Mouse (Mus musculus) lung, postnatal 0 days (tissue): ENCODE results near the gene Gramd4. TPM values are rescaled to one million over a fixed set of nuclear protein-coding genes. Genes with fewer than 3 reads are reported as not detected.
A peak's percentile ranks its signal among the peaks of the same experiment; 100 is the strongest.

ENCODE experiments used
- ATAC-seq: fragments of 200-750 bp; cut with Nextera tagmentation; 2 replicates; pipeline ENCODE4 v1.8.0; 2017; ENCODE audit warnings: moderate library complexity
- DNase-seq: peaks from one replicate; pipeline ENCODE4 v3.0.0-alpha.2; 2016; ENCODE audit warnings: low spot score
- H3K27ac ChIP-seq: fragments of 300-500 bp; sonication (generic); 2 replicates; pipeline ENCODE4 v1.5.1; 2014; ENCODE audit warnings: antibody characterized with exemption, mild to moderate bottlenecking, low read length, mixed read lengths
- H3K27me3 ChIP-seq: fragments of 300-500 bp; sonication (generic); replicated peaks from 2 replicates; pipeline ENCODE4 v1.6.1; 2014; ENCODE audit warnings: low read length, mixed read lengths; ENCODE audit not compliant: insufficient read depth
- H3K36me3 ChIP-seq: fragments of 300-500 bp; sonication (generic); 2 replicates; pipeline ENCODE4 v1.6.1; 2014; ENCODE audit warnings: low read length, mixed read lengths; ENCODE audit not compliant: insufficient read depth
- H3K4me1 ChIP-seq: fragments of 300-500 bp; sonication (generic); 2 replicates; pipeline ENCODE4 v1.6.1; 2014; ENCODE audit warnings: antibody characterized with exemption, low read depth, low read length, mixed read lengths; ENCODE audit not compliant: insufficient read depth
- H3K4me2 ChIP-seq: fragments of 300-500 bp; sonication (generic); replicated peaks from 2 replicates; pipeline ENCODE4 v1.6.1; 2014; ENCODE audit warnings: low read depth, mild to moderate bottlenecking, low read length, moderate library complexity, mixed read lengths
- H3K4me3 ChIP-seq: fragments of 300-500 bp; sonication (generic); 2 replicates; pipeline ENCODE4 v1.5.1; 2014; ENCODE audit warnings: low read depth, low read length
- H3K9ac ChIP-seq: fragments of 300-500 bp; sonication (generic); replicated peaks from 2 replicates; pipeline ENCODE4 v1.6.1; 2014; ENCODE audit warnings: low read depth, mild to moderate bottlenecking
- H3K9me3 ChIP-seq: fragments of 300-500 bp; sonication (generic); 2 replicates; pipeline ENCODE4 v1.6.1; 2016; ENCODE audit warnings: low read length, mixed read lengths
- CTCF ChIP-seq: IDR thresholded peaks from 2 replicates; pipeline ENCODE4 v1.5.1; 2016; ENCODE audit warnings: antibody characterized with exemption, mild to moderate bottlenecking
- EP300 ChIP-seq: IDR thresholded peaks from 2 replicates; pipeline ENCODE4 v1.6.1; 2016; ENCODE audit warnings: antibody characterized with exemption, mild to moderate bottlenecking, control low read depth
- WGBS: fragments of 180-500 bp; shearing (Covaris S2); extraction: QIAGEN DNeasy Blood & Tissue Kit; methylation state at CpG from one replicate; pipeline ENCODE4 v1.1.7; 2014; 5-methylcytosine and 5-hydroxymethylcytosine counted together
- polyA plus RNA-seq: library from polyadenylated mRNA; unstranded; fragments of >200 nt; fragmentation: Nextera tagmentation; extraction: Ambion mirVana; gene quantifications from 2 replicates; pipeline ENCODE4 v1.2.1, GENCODE M21; 2015

The Gramd4 gene
- polyA plus RNA-seq, 1 experiment from 2014 or later, result 11.1 TPM

GRCm38 (mm10) chr15:86140323-86140722 lies 82.8 kb downstream of the Gramd4 start:
- no peak overlapping the region for H3K9ac ChIP-seq
- DNase-seq, result peak; percentile 60
- H3K4me1 ChIP-seq, result no peaks in the 10 kb centered on the region
- peaks cover 18% of the 10 kb centered on the region for H3K36me3 ChIP-seq
- no peak overlapping the region for H3K4me2 ChIP-seq
- 31% methylated on average over 10 of the region's 10 CpGs for WGBS
- no peaks in the 10 kb centered on the region for H3K9me3 ChIP-seq
- H3K4me3 ChIP-seq, result no peak overlapping the region
- no peak overlapping the region; the same call in 1 of the 2 replicates for H3K27ac ChIP-seq
- peak; percentile 90 for TF ChIP-seq CTCF
- no peak for TF ChIP-seq EP300
- peak; percentile 16; the same call in 1 of the 2 replicates for ATAC-seq
- H3K27me3 ChIP-seq, result no peaks in the 10 kb centered on the region

GRCm38 (mm10) chr15:86144577-86144976 lies 87.1 kb downstream of the Gramd4 start:
- no peaks in the 10 kb centered on the region for H3K9me3 ChIP-seq
- H3K27me3 ChIP-seq, result no peaks in the 10 kb centered on the region
- 79% methylated on average over 7 of the region's 7 CpGs for WGBS
- TF ChIP-seq EP300 (no peak), CTCF (no peak)
- ATAC-seq, result no peak
- H3K9ac ChIP-seq, result no peak overlapping the region
- H3K27ac ChIP-seq, result no peak overlapping the region
- no peak for DNase-seq
- H3K4me2 ChIP-seq, result no peak overlapping the region
- H3K4me1 ChIP-seq, result no peaks in the 10 kb centered on the region
- H3K36me3 ChIP-seq, result peaks cover 18% of the 10 kb centered on the region
- H3K4me3 ChIP-seq, result no peak overlapping the region

GRCm38 (mm10) chr15:86145046-86145445 lies 87.6 kb downstream of the Gramd4 start:
- no peaks in the 10 kb centered on the region for H3K4me1 ChIP-seq
- no peaks in the 10 kb centered on the region for H3K27me3 ChIP-seq
- H3K4me3 ChIP-seq, result no peak overlapping the region
- WGBS, result 79% methylated on average over 7 of the region's 7 CpGs
- no peak overlapping the region for H3K9ac ChIP-seq
- H3K27ac ChIP-seq, result no peak overlapping the region
- H3K4me2 ChIP-seq, result no peak overlapping the region
- no peaks in the 10 kb centered on the region for H3K9me3 ChIP-seq
- DNase-seq (no peak), ATAC-seq (no peak)
- TF ChIP-seq CTCF (no peak), EP300 (no peak)
- H3K36me3 ChIP-seq, result peaks cover 18% of the 10 kb centered on the region

- Histone ChIP-seq H3K36me3 (peaks cover 14% of the 10 kb centered on the region), H3K4me2 (no peak overlapping the region), H3K9me3 (no peaks in the 10 kb centered on the region), H3K9ac (no peak overlapping the region), H3K27ac (no peak overlapping the region), H3K4me1 (no peaks in the 10 kb centered on the region), H3K27me3 (no peaks in the 10 kb centered on the region), H3K4me3 (no peak overlapping the region)
- ATAC-seq (no peak), DNase-seq (no peak)
- WGBS, result 84% methylated on average over 8 of the region's 8 CpGs
- TF ChIP-seq CTCF (no peak), EP300 (no peak)
Measured at GRCm38 (mm10) chr15:86146922-86147321, 89.4 kb downstream of the Gramd4 start.

GRCm38 (mm10) chr15:86150593-86150992 lies 93.1 kb downstream of the Gramd4 start:
- H3K4me3 ChIP-seq, result no peak overlapping the region
- H3K27ac ChIP-seq, result no peak overlapping the region
- 87% methylated on average over 4 of the region's 4 CpGs for WGBS
- TF ChIP-seq CTCF (no peak), EP300 (no peak)
- H3K27me3 ChIP-seq, result no peaks in the 10 kb centered on the region
- 0 out of 2 replicates have a peak, but pooled peaks cover 6% of the 10 kb centered on the region for H3K36me3 ChIP-seq
- no peaks in the 10 kb centered on the region for H3K4me1 ChIP-seq
- DNase-seq, result no peak
- no peaks in the 10 kb centered on the region for H3K9me3 ChIP-seq
- no peak overlapping the region for H3K4me2 ChIP-seq
- no peak for ATAC-seq
- no peak overlapping the region for H3K9ac ChIP-seq

- Histone ChIP-seq H3K9ac (no peak overlapping the region), H3K27ac (no peak overlapping the region), H3K9me3 (no peaks in the 10 kb centered on the region), H3K4me3 (no peak overlapping the region), H3K4me1 (no peaks in the 10 kb centered on the region), H3K4me2 (no peak overlapping the region), H3K36me3 (0 out of 2 replicates have a peak, but pooled peaks cover 14% of the 10 kb centered on the region), H3K27me3 (no peaks in the 10 kb centered on the region)
- 83% methylated on average over 12 of the region's 12 CpGs for WGBS
- ATAC-seq, result no peak
- no peak for DNase-seq
- TF ChIP-seq CTCF (no peak), EP300 (no peak)
Measured at GRCm38 (mm10) chr15:86153481-86153960, 96.0 kb downstream of the Gramd4 start.

GRCm38 (mm10) chr15:86156492-86156891 lies 99.0 kb downstream of the Gramd4 start:
- DNase-seq (no peak), ATAC-seq (no peak)
- WGBS, result 67% methylated on average over 5 of the region's 5 CpGs
- H3K4me2 ChIP-seq, result no peak overlapping the region
- no peaks in the 10 kb centered on the region for H3K9me3 ChIP-seq
- H3K36me3 ChIP-seq, result 0 out of 2 replicates have a peak, but pooled peaks cover 17% of the 10 kb centered on the region
- no peak overlapping the region for H3K9ac ChIP-seq
- no peaks in the 10 kb centered on the region for H3K27me3 ChIP-seq
- no peak overlapping the region for H3K27ac ChIP-seq
- TF ChIP-seq EP300 (no peak), CTCF (no peak)
- H3K4me3 ChIP-seq, result no peak overlapping the region
- no peaks in the 10 kb centered on the region for H3K4me1 ChIP-seq
